Mouse (Mus musculus) kidney, postnatal 0 days (tissue): ENCODE measurements around the gene Klhl2. TPM values are rescaled to one million over a fixed set of nuclear protein-coding genes. Genes with fewer than 3 reads are reported as not detected.

ENCODE experiments used
- ATAC-seq: fragments of 200-750 bp; cut with Nextera tagmentation; replicated peaks from 2 replicates; pipeline ENCODE4 v1.8.0; 2017; ENCODE audit warnings: low read depth, moderate number of reproducible peaks, moderate TSS enrichment, moderate library complexity; ENCODE audit not compliant: low FRiP score
- DNase-seq: peaks from one replicate; pipeline ENCODE4 v3.0.0-alpha.2; 2016; ENCODE audit warnings: low spot score
- H3K27ac ChIP-seq: fragments of 300-500 bp; sonication (generic); 2 replicates; pipeline ENCODE4 v1.5.1; 2014; ENCODE audit warnings: mild to moderate bottlenecking
- H3K27me3 ChIP-seq: fragments of 300-500 bp; sonication (generic); 2 replicates; pipeline ENCODE4 v1.6.1; 2014; ENCODE audit warnings: low read length, mixed read lengths; ENCODE audit not compliant: insufficient read depth
- H3K36me3 ChIP-seq: fragments of 300-500 bp; sonication (generic); 2 replicates; pipeline ENCODE4 v1.6.1; 2014; ENCODE audit warnings: low read length, mixed read lengths; ENCODE audit not compliant: insufficient read depth
- H3K4me1 ChIP-seq: fragments of 300-500 bp; sonication (generic); replicated peaks from 2 replicates; pipeline ENCODE4 v1.6.1; 2014; ENCODE audit warnings: antibody characterized with exemption, low read length, mixed read lengths; ENCODE audit not compliant: insufficient read depth
- H3K4me2 ChIP-seq: fragments of 300-500 bp; sonication (generic); 2 replicates; pipeline ENCODE4 v1.6.1; 2014; ENCODE audit warnings: mild to moderate bottlenecking, low read length, moderate library complexity, mixed read lengths
- H3K4me3 ChIP-seq: fragments of 300-500 bp; sonication (generic); replicated peaks from 2 replicates; pipeline ENCODE4 v1.5.1; 2014; ENCODE audit warnings: low read depth, low read length
- H3K9ac ChIP-seq: fragments of 300-500 bp; sonication (generic); 2 replicates; pipeline ENCODE4 v1.6.1; 2014; ENCODE audit warnings: low read depth, low read length
- H3K9me3 ChIP-seq: fragments of 300-500 bp; sonication (generic); replicated peaks from 2 replicates; pipeline ENCODE4 v1.6.1; 2016; ENCODE audit warnings: low read length, inconsistent platforms, mixed read lengths
- CTCF ChIP-seq: IDR thresholded peaks from 2 replicates; pipeline ENCODE4 v1.5.1; 2016; ENCODE audit warnings: antibody characterized with exemption, low read depth, mild to moderate bottlenecking, moderate library complexity
- WGBS: fragments of 180-500 bp; shearing (Covaris S2); extraction: QIAGEN DNeasy Blood & Tissue Kit; methylation state at CpG from one replicate; pipeline ENCODE4 v1.1.7; 2014; 5-methylcytosine and 5-hydroxymethylcytosine counted together
- polyA plus RNA-seq: library from polyadenylated mRNA; unstranded; fragments of >200 nt; fragmentation: Nextera tagmentation; extraction: Ambion mirVana; gene quantifications from 2 replicates; pipeline ENCODE4 v1.2.1, GENCODE M21; 2015

The Klhl2 gene
- polyA plus RNA-seq, 1 experiment from 2014 or later, result 20.9 TPM

GRCm38 (mm10) chr8:64738916-64739315 lies 110.9 kb downstream of the Klhl2 start:
- H3K4me3 ChIP-seq, result no peak overlapping the region
- H3K27ac ChIP-seq, result no peak overlapping the region
- 72% methylated on average over 1 of the region's 1 CpGs for WGBS
- no peak for TF ChIP-seq CTCF
- H3K9me3 ChIP-seq, result no peaks in the 10 kb centered on the region
- H3K9ac ChIP-seq, result no peak overlapping the region
- ATAC-seq (no peak), DNase-seq (peak; percentile 17)
- H3K4me2 ChIP-seq, result no peak overlapping the region
- H3K27me3 ChIP-seq, result no peaks in the 10 kb centered on the region
- H3K4me1 ChIP-seq, result no peaks in the 10 kb centered on the region
- H3K36me3 ChIP-seq, result no peaks in the 10 kb centered on the region

- WGBS, result 82% methylated on average over 3 of the region's 3 CpGs
- H3K27me3 ChIP-seq, result no peaks in the 10 kb centered on the region
- H3K27ac ChIP-seq, result no peak overlapping the region
- H3K4me3 ChIP-seq, result no peak overlapping the region
- no peak overlapping the region for H3K4me2 ChIP-seq
- DNase-seq, result peak; percentile 6
- H3K4me1 ChIP-seq, result 0 out of 2 replicates have a peak, but pooled peaks cover 2% of the 10 kb centered on the region
- no peaks in the 10 kb centered on the region for H3K36me3 ChIP-seq
- no peak overlapping the region for H3K9ac ChIP-seq
- ATAC-seq, result no peak
- TF ChIP-seq CTCF, result no peak
- H3K9me3 ChIP-seq, result no peaks in the 10 kb centered on the region
These were observed 113.0 kb downstream of the Klhl2 start for GRCm38 (mm10) chr8:64736767-64737323.

- no peak for DNase-seq
- Histone ChIP-seq H3K4me2 (no peak overlapping the region), H3K9ac (no peak overlapping the region), H3K4me3 (no peak overlapping the region), H3K9me3 (no peaks in the 10 kb centered on the region), H3K36me3 (0 out of 2 replicates have a peak, but pooled peaks cover 5% of the 10 kb centered on the region), H3K27me3 (no peaks in the 10 kb centered on the region), H3K27ac (no peak overlapping the region), H3K4me1 (0 out of 2 replicates have a peak, but pooled peaks cover 3% of the 10 kb centered on the region)
- WGBS, result 93% methylated on average over 8 of the region's 8 CpGs
- no peak for TF ChIP-seq CTCF
- no peak for ATAC-seq
These were observed 114.7 kb downstream of the Klhl2 start for GRCm38 (mm10) chr8:64735161-64735560.

- DNase-seq (peak; percentile 99), ATAC-seq (peak; percentile 100)
- 1% methylated on average over 60 of the region's 60 CpGs for WGBS
- Histone ChIP-seq H3K4me2 (peak within 1 kb of the TSS; percentile 77), H3K9ac (peak within 1 kb of the TSS; percentile 61), H3K27me3 (no peaks in the 10 kb centered on the region), H3K9me3 (no peaks in the 10 kb centered on the region), H3K4me1 (0 out of 2 replicates have a peak, but pooled peaks cover 3% of the 10 kb centered on the region), H3K27ac (0 out of 2 replicates have a peak within 1 kb of the TSS, but pooled peaks have one; percentile 43), H3K36me3 (0 out of 2 replicates have a peak, but pooled peaks cover 11% of the 10 kb centered on the region), H3K4me3 (peak within 1 kb of the TSS; percentile 62)
- TF ChIP-seq CTCF, result no peak
These were observed 116.4 kb downstream of the Klhl2 start, which contains the start of gene Msmo1 for GRCm38 (mm10) chr8:64733271-64733943. Msmo1 (minus strand) TSS chr8:64733792.

- H3K9me3 ChIP-seq, result no peaks in the 10 kb centered on the region
- ATAC-seq (no peak), DNase-seq (peak; percentile 6)
- 0 out of 2 replicates have a peak, but pooled peaks cover 13% of the 10 kb centered on the region for H3K36me3 ChIP-seq
- TF ChIP-seq CTCF, result no peak
- peak overlapping the region; percentile 61 for H3K9ac ChIP-seq
- no peaks in the 10 kb centered on the region for H3K27me3 ChIP-seq
- H3K4me3 ChIP-seq, result peak overlapping the region; percentile 62
- H3K4me1 ChIP-seq, result 0 out of 2 replicates have a peak, but pooled peaks cover 3% of the 10 kb centered on the region
- no peak overlapping the region for H3K27ac ChIP-seq
- WGBS, result 6% methylated on average over 9 of the region's 9 CpGs
- peak overlapping the region; percentile 77 for H3K4me2 ChIP-seq
These were observed 117.2 kb downstream of the Klhl2 start for GRCm38 (mm10) chr8:64732596-64732995.

- 0 out of 2 replicates have a peak, but pooled peaks cover 3% of the 10 kb centered on the region for H3K4me1 ChIP-seq
- DNase-seq, result no peak
- no peak for TF ChIP-seq CTCF
- WGBS, result 89% methylated on average over 7 of the region's 7 CpGs
- no peak overlapping the region for H3K9ac ChIP-seq
- H3K9me3 ChIP-seq, result no peaks in the 10 kb centered on the region
- peaks cover 32% of the 10 kb centered on the region; the same call in 1 of the 2 replicates for H3K36me3 ChIP-seq
- ATAC-seq, result no peak
- no peak overlapping the region for H3K4me2 ChIP-seq
- H3K27ac ChIP-seq, result no peak overlapping the region
- no peak overlapping the region for H3K4me3 ChIP-seq
- no peaks in the 10 kb centered on the region for H3K27me3 ChIP-seq
These were observed 121.7 kb downstream of the Klhl2 start for GRCm38 (mm10) chr8:64728156-64728555.
